10 mouse cellular contexts compared by ENCODE assay signal in genomic region chr12:71796517-71796916, GRCm38 (mm10). TPM values are rescaled to one million over a fixed set of nuclear protein-coding genes. Genes with fewer than 3 reads are reported as not detected.
A peak's percentile ranks its signal among the peaks of the same experiment; 100 is the strongest.
DNase-seq lines count a peak whose midpoint lies in the region; ATAC-seq lines count a peak whose summit lies in the region.
"Had no signal": no experiment of that assay in that cellular context is flagged by ENCODE, and none has a peak within 500 bp of the region (broad histone marks: within the 10 kb centered on the region; RNA-seq: fewer than 3 reads in every experiment).

No protein-coding gene starts in this region.

- ATAC-seq in hindbrain, embryonic 11.5 days (ENCODE audit: low FRiP score) = no peak
- ATAC-seq in hindbrain, embryonic 14.5 days (ENCODE audit: low FRiP score) = no peak
- no peak for ATAC-seq in megakaryocyte-erythroid progenitor cell, adult 5-6 weeks (replicated peaks; ENCODE audit: low FRiP score, low TSS enrichment, poor library complexity, severe bottlenecking)

- no peaks in the 10 kb centered on the region for H3K36me3 ChIP-seq in hindbrain, embryonic 11.5 days (ENCODE audit: control insufficient read depth, insufficient read depth, low read length)
- H3K36me3 ChIP-seq in hindbrain, embryonic 14.5 days (replicated peaks; ENCODE audit: control insufficient read depth, insufficient read depth) = no peaks in the 10 kb centered on the region
- H3K36me3 ChIP-seq: G1E had no signal

- H3K4me1 ChIP-seq in hindbrain, embryonic 11.5 days (replicated peaks; ENCODE audit: control insufficient read depth, insufficient read depth, low read length) = no peaks in the 10 kb centered on the region
- H3K4me1 ChIP-seq in hindbrain, embryonic 14.5 days (replicated peaks; ENCODE audit: control insufficient read depth, insufficient read depth, low read length) = no peaks in the 10 kb centered on the region

- DNase-seq in hindbrain, embryonic 11.5 days (ENCODE audit: low spot score) = peak; percentile 23
- no peak for DNase-seq in hindbrain, embryonic 14.5 days (ENCODE audit: low spot score)
- DNase-seq in thymus, postnatal 14 days = peak; percentile 13
- DNase-seq in thymus, postnatal 36 days = no peak
- peak; percentile 34 for DNase-seq in kidney, adult 9 months
- DNase-seq in right cerebral cortex, postnatal 14 days = peak; percentile 28
- DNase-seq in B cell, adult 2 months = no peak

- no peak overlapping the region for H3K9ac ChIP-seq in hindbrain, embryonic 11.5 days (ENCODE audit: low read depth, low read length)
- no peak overlapping the region for H3K9ac ChIP-seq in hindbrain, embryonic 14.5 days

- no peaks in the 10 kb centered on the region for H3K9me3 ChIP-seq in hindbrain, embryonic 11.5 days (ENCODE audit: control insufficient read depth, low read length)
- no peaks in the 10 kb centered on the region for H3K9me3 ChIP-seq in hindbrain, embryonic 14.5 days (ENCODE audit: control insufficient read depth, low read length)
- H3K9me3 ChIP-seq: G1E had no signal

- H3K27ac ChIP-seq in hindbrain, embryonic 11.5 days (ENCODE audit: low read depth, low read length) = no peak overlapping the region
- no peak overlapping the region for H3K27ac ChIP-seq in hindbrain, embryonic 14.5 days
- H3K27ac ChIP-seq: macrophage had no signal

- H3K27me3 ChIP-seq in hindbrain, embryonic 11.5 days (ENCODE audit: control insufficient read depth, insufficient read depth, low read length) = no peaks in the 10 kb centered on the region
- H3K27me3 ChIP-seq in hindbrain, embryonic 14.5 days (ENCODE audit: control insufficient read depth, insufficient read depth, low read length) = no peaks in the 10 kb centered on the region

- no peak overlapping the region for H3K4me3 ChIP-seq in hindbrain, embryonic 11.5 days (ENCODE audit: low read depth, low read length)
- no peak overlapping the region for H3K4me3 ChIP-seq in hindbrain, embryonic 14.5 days (replicated peaks; ENCODE audit: low read length)

- H3K4me2 ChIP-seq in hindbrain, embryonic 11.5 days (replicated peaks; ENCODE audit: low read depth, low read length) = no peak overlapping the region
- no peak overlapping the region for H3K4me2 ChIP-seq in hindbrain, embryonic 14.5 days (replicated peaks)

- WGBS in hindbrain, embryonic 11.5 days = 10% methylated on average over 7 of the region's 7 CpGs
- 9% methylated on average over 7 of the region's 7 CpGs for WGBS in hindbrain, embryonic 14.5 days

RNA-seq across cellular contexts. Expression of gene Daam1, which starts 34.4 kb away (rescaled TPM):
- polyA plus RNA-seq in hindbrain, embryonic 11.5 days (2014; fragmentation: Nextera tagmentation; extraction: Ambion mirVana) = 24.3 and 30.9 TPM in 2 replicates
- 41.2 and 44.2 TPM in 2 replicates for polyA plus RNA-seq in hindbrain, embryonic 14.5 days (2014; fragmentation: Nextera tagmentation; extraction: Ambion mirVana)
- 34.9 and 41.6 TPM in 2 replicates for total RNA-seq in megakaryocyte-erythroid progenitor cell, adult 5-6 weeks (2014; fragmentation: Nextera tagmentation)
- 36.5 and 45.9 TPM in 2 replicates for total RNA-seq in megakaryocyte-erythroid progenitor cell, adult 5-6 weeks (2017)

Comparison
In these comparisons a context has a peak if more than half of its experiments do, and no peak if none do; other contexts are left out.
1. DNase-seq: peak in hindbrain, embryonic 11.5 days (single experiment), thymus, postnatal 14 days (single experiment), kidney, adult 9 months (single experiment) and right cerebral cortex, postnatal 14 days (single experiment); none in hindbrain, embryonic 14.5 days (single experiment), thymus, postnatal 36 days (0 of 2) and B cell, adult 2 months (0 of 2).